Mouse (Mus musculus) lung, embryonic 14.5 days (tissue): ENCODE results near the gene Abhd14a. TPM values are rescaled to one million over a fixed set of nuclear protein-coding genes. Genes with fewer than 3 reads are reported as not detected.
A peak's percentile ranks its signal among the peaks of the same experiment; 100 is the strongest.

ENCODE experiments used
- ATAC-seq: fragments of 200-750 bp; cut with Nextera tagmentation; 2 replicates; pipeline ENCODE4 v1.8.0; 2017; ENCODE audit warnings: mild to moderate bottlenecking, moderate TSS enrichment, moderate library complexity; ENCODE audit not compliant: insufficient read depth
- DNase-seq: peaks from one replicate; pipeline ENCODE4 v3.0.0-alpha.2; 2015
- H3K27ac ChIP-seq: fragments of 300-500 bp; sonication (generic); 2 replicates; pipeline ENCODE4 v1.5.1; 2014; ENCODE audit warnings: low read depth, mild to moderate bottlenecking, moderate library complexity
- H3K27me3 ChIP-seq: fragments of 300-500 bp; sonication (generic); 2 replicates; pipeline ENCODE4 v1.6.1; 2014; ENCODE audit warnings: low read length, control low read depth; ENCODE audit not compliant: insufficient read depth
- H3K36me3 ChIP-seq: fragments of 300-500 bp; sonication (generic); 2 replicates; pipeline ENCODE4 v1.6.1; 2014; ENCODE audit warnings: control low read depth; ENCODE audit not compliant: insufficient read depth
- H3K4me1 ChIP-seq: fragments of 300-500 bp; sonication (generic); 2 replicates; pipeline ENCODE4 v1.6.1; 2014; ENCODE audit warnings: antibody characterized with exemption, control low read depth; ENCODE audit not compliant: insufficient read depth
- H3K4me2 ChIP-seq: fragments of 300-500 bp; sonication (generic); 2 replicates; pipeline ENCODE4 v1.6.1; 2014; ENCODE audit warnings: mild to moderate bottlenecking
- H3K4me3 ChIP-seq: fragments of 300-500 bp; sonication (generic); 2 replicates; pipeline ENCODE4 v1.5.1; 2014; ENCODE audit warnings: low read depth, low read length
- H3K9ac ChIP-seq: fragments of 300-500 bp; sonication (generic); 2 replicates; pipeline ENCODE4 v1.6.1; 2014
- H3K9me3 ChIP-seq: fragments of 300-500 bp; sonication (generic); 2 replicates; pipeline ENCODE4 v1.6.1; 2016; ENCODE audit warnings: low read depth, low read length, control low read depth
- CTCF ChIP-seq: IDR thresholded peaks from 2 replicates; pipeline ENCODE4 v1.5.1; 2016; ENCODE audit warnings: antibody characterized with exemption, low read depth
- WGBS: fragments of 180-500 bp; shearing (Covaris S2); extraction: QIAGEN DNeasy Blood & Tissue Kit; methylation state at CpG from one replicate; pipeline ENCODE4 v1.1.7; 2014; 5-methylcytosine and 5-hydroxymethylcytosine counted together
- polyA plus RNA-seq: library from polyadenylated mRNA; unstranded; fragments of >200 nt; fragmentation: Nextera tagmentation; extraction: Ambion mirVana; gene quantifications from 2 replicates; pipeline ENCODE4 v1.2.1, GENCODE M21; 2014

Abhd14a gene
- polyA plus RNA-seq, 1 experiment from 2014 or later: 48.4 TPM

DNA sequence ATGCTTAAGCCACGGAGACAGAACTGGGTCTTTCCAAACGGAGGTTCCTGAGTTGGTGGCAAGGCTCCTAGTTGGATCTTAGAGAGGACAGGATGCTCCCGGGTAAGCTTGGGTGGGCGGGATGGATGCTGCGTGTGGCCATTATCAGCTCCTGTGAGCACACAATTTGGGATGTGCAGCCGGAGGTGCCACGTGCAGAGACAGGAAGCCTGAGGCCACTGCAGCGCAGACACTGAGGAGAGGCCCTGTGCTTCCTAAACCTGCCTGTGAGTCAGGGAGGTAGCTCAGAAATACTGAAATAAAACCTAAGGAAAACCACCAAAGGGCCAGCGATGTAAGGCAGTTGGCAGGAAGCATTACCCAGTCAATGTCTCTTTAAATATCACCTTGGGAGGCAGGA is 22.3 kb upstream of the Abhd14a start:
- no peak for TF ChIP-seq CTCF
- H3K27me3 ChIP-seq: no peaks in the 10 kb centered on the region
- H3K9me3 ChIP-seq: no peaks in the 10 kb centered on the region
- no peak overlapping the region for H3K4me2 ChIP-seq
- DNase-seq (no peak), ATAC-seq (no peak)
- H3K9ac ChIP-seq: no peak overlapping the region
- H3K4me3 ChIP-seq: no peak overlapping the region
- no peak overlapping the region for H3K27ac ChIP-seq
- WGBS: 55% methylated on average over 9 of the region's 9 CpGs
- peaks cover 6% of the 10 kb centered on the region for H3K4me1 ChIP-seq
- no peaks in the 10 kb centered on the region for H3K36me3 ChIP-seq

DNA sequence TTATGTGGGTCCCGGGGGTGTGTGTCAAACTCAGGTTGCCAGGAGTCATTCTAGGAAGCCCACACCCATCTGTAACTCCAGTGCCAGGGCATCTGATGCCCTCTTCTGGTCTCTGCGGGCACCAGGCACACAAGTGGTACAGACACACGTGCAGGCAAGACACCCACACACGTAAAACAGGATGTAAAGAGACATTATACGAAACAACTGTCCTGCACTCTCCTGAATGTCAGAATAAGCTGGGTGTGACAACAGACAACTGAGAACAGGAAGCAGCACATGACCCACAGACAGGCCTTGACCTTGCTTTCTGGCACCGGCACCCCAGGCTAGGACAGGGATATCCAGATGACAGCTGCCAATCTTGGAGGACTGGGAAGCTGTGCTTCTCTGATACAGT is 21.8 kb upstream of the Abhd14a start:
- Histone ChIP-seq H3K27me3 (no peaks in the 10 kb centered on the region), H3K4me2 (no peak overlapping the region), H3K36me3 (peaks cover 4% of the 10 kb centered on the region; the same call in 1 of the 2 replicates), H3K9ac (no peak overlapping the region), H3K9me3 (no peaks in the 10 kb centered on the region), H3K27ac (no peak overlapping the region), H3K4me1 (peaks cover 5% of the 10 kb centered on the region), H3K4me3 (no peak overlapping the region)
- ATAC-seq (no peak), DNase-seq (no peak)
- 59% methylated on average over 6 of the region's 6 CpGs for WGBS
- TF ChIP-seq CTCF: 0 out of 2 replicates have a peak, but pooled peaks have one; percentile 10

DNA sequence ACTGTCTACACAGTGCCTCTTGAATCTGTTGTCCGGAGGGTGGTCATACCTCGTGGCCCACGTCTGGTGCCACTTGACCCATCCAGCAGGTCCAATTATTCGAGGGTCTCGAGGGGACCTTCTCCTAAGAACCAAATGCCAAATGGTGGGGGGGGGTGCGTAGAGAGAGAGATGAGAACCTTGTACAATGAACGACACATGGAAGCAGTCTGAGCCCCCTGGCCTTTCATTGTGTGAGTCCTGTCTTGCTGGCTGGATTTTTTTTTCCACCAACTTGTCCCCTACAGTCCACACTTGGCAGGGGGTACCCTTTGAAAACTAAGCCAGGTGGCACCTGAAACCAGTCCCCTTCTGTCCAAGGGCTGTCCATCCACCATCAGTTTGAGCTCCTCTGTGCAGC is 20.3 kb upstream of the Abhd14a start:
- H3K4me2 ChIP-seq: no peak overlapping the region
- H3K4me3 ChIP-seq: no peak overlapping the region
- no peaks in the 10 kb centered on the region for H3K4me1 ChIP-seq
- DNase-seq (no peak), ATAC-seq (no peak)
- no peaks in the 10 kb centered on the region for H3K9me3 ChIP-seq
- H3K36me3 ChIP-seq: peaks cover 18% of the 10 kb centered on the region
- no peak overlapping the region for H3K9ac ChIP-seq
- H3K27me3 ChIP-seq: no peaks in the 10 kb centered on the region
- no peak for TF ChIP-seq CTCF
- WGBS: 81% methylated on average over 7 of the region's 7 CpGs
- no peak overlapping the region for H3K27ac ChIP-seq

DNA sequence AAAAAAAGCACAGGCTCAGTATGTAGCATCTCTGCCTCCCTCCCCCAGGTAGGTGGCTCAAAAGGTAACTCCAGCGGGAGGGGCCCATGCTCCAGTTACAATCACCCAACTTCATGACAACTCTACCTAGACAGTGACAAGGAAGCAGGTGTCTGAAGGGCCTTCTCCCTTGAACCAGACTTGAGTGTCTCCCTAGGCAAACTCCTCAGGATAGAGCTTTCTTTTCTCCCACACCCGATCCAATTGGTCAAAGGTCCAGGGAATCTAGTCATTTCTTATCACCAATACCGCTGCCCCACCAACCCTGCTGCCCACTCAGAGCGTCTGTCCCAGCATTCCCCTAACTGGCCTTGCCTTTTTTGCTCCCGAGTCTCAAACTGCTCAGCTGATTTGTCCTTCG is 19.2 kb upstream of the Abhd14a start:
- ATAC-seq: no peak
- TF ChIP-seq CTCF: no peak

DNA sequence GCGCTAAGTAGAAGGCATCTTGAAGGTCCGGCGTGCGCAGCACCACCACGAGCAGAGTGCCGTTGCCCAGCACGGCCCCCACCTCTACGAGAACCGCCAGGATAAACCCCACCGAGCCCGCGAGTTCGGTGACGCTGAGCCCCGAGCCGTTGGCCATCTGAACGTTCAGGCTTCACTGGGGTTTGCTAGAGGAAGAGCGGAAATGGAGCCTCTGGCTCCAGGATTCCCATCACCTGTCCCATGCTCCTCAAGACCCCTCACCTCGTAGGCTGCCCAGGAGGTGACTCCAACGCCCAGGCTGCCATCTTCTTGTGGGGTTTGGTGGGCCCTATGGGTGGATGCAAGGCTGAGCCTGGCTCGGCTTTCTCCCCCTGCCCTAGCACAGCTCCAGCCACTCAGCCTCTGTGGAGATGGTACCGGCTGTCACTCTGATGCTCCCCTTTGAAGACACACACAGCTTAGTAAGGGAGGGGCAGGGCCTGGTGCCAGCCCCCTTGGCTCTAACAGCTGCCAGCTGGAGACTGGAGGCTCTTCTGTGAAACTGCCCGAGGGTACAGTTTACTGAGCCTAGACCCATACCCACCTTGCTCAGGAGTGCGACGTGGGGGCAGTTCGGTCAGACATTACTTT is 18.2 kb upstream of the Abhd14a start, which contains the start of gene Gpr62:
Gpr62 (minus strand) TSS at position 368 of the 630 bp plus-strand sequence.
- 34% methylated on average over 26 of the region's 26 CpGs for whole genome bisulfite sequencing
- no peaks in the 10 kb centered on the region for H3K27me3 ChIP-seq
- no peak within 1 kb of the TSS; the same call in 1 of the 2 replicates for H3K27ac ChIP-seq
- H3K36me3 ChIP-seq: peaks cover 38% of the 10 kb centered on the region
- H3K4me1 ChIP-seq: no peaks in the 10 kb centered on the region
- peak within 1 kb of the TSS; percentile 65 for H3K9ac ChIP-seq
- ATAC-seq: peak; percentile 16; the same call in 1 of the 2 replicates
- H3K4me3 ChIP-seq: peak within 1 kb of the TSS; percentile 54
- H3K4me2 ChIP-seq: peak within 1 kb of the TSS; percentile 88
- TF ChIP-seq CTCF: no peak
- H3K9me3 ChIP-seq: no peaks in the 10 kb centered on the region
- no peak for DNase-seq

More for the DNA sequence above, 19.2 kb upstream of the Abhd14a start:
- H3K4me2 ChIP-seq: no peak overlapping the region
- H3K9me3 ChIP-seq: no peaks in the 10 kb centered on the region
- no peaks in the 10 kb centered on the region for H3K4me1 ChIP-seq
- no peak for DNase-seq
- peaks cover 27% of the 10 kb centered on the region for H3K36me3 ChIP-seq
- WGBS: 85% methylated on average over 6 of the region's 6 CpGs
- H3K27me3 ChIP-seq: no peaks in the 10 kb centered on the region
- H3K27ac ChIP-seq: no peak overlapping the region
- H3K4me3 ChIP-seq: no peak overlapping the region
- H3K9ac ChIP-seq: no peak overlapping the region

DNA sequence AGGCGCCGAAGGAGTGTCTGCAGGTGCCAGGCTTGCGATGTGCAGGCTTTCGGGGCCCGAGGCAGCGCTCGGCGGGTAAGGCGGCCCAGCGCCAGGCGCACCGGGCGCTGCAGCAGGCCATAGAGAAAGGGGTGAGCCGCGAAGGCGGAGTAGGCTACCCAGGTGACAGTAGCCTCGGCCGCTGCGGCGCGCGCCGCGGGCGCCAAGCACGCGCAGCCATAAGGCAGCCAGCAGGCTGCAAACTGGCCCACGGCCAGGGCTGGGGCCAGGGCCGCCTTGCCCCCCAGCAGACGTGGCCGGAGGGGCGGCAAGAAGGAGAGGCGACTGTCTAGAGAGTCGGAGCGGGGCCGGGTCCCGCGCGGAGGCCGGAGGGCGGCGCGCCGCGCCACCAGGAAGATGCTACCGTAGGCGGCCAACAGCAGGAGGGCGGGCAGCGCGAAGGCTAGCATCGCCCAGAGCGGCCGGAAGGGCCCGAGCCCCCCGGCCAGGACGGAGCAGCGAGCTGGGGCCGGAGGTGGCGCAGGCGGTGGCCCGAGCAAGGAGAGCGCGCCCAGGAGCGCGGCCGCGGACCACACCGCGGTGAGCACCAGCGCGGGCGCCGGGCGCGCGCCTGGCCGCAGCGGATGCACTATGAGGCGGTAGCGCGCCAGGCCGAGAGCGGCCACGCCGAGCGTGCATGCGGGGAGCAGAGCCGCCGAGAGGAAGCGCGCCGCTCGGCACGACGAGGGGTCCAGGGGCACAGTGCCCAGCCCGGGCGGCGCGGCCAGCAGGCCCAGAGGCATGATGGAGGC is 17.5 kb upstream of the Abhd14a start:
- Histone ChIP-seq H3K9me3 (no peaks in the 10 kb centered on the region), H3K27me3 (no peaks in the 10 kb centered on the region), H3K36me3 (peaks cover 45% of the 10 kb centered on the region), H3K4me3 (peak overlapping the region; percentile 54), H3K4me2 (peak overlapping the region; percentile 88), H3K4me1 (no peaks in the 10 kb centered on the region), H3K27ac (no peak overlapping the region; the same call in 1 of the 2 replicates), H3K9ac (peak overlapping the region; percentile 65)
- WGBS: 1% methylated on average over 95 of the region's 99 CpGs
- peak; percentile 77 for ATAC-seq
- peak; percentile 87 for DNase-seq
- no peak for TF ChIP-seq CTCF
